Comparison of ENCODE assay signal across 8 mouse cellular contexts in genomic region chr11:3930931-3931330, GRCm38 (mm10). TPM values are rescaled to one million over a fixed set of nuclear protein-coding genes. Genes with fewer than 3 reads are reported as not detected.
A peak's percentile ranks its signal among the peaks of the same experiment; 100 is the strongest.
DNase-seq lines count a peak whose midpoint lies in the region; ATAC-seq and TF ChIP-seq lines count a peak whose summit lies in the region.

No protein-coding gene starts in this region.

- TF ChIP-seq CTCF in midbrain, postnatal 0 days (IDR thresholded peaks at IDR 0.05): no peak

- intact Hi-C loops in heart, postnatal 14 days (cut with DNase I): no loop called here

- no peaks in the 10 kb centered on the region for H3K27me3 ChIP-seq in heart, embryonic 13.5 days (replicated peaks)
- no peaks in the 10 kb centered on the region for H3K27me3 ChIP-seq in forebrain, embryonic 12.5 days
- H3K27me3 ChIP-seq in kidney, embryonic 16.5 days (ENCODE audit: insufficient read depth, low read length): no peaks in the 10 kb centered on the region
- H3K27me3 ChIP-seq in midbrain, postnatal 0 days (ENCODE audit: insufficient read depth, low read length): no peaks in the 10 kb centered on the region

- no peak for DNase-seq in heart, postnatal 14 days
- no peak for DNase-seq in midbrain, postnatal 0 days (ENCODE audit: low spot score)
- DNase-seq in adrenal gland, postnatal 14 days: no peak
- DNase-seq in thymus, postnatal 10 days (ENCODE audit: low spot score in 2 of 2): no peak
- no peak for DNase-seq in layer of hippocampus, postnatal 36 days

- WGBS in heart, embryonic 13.5 days: 37% methylated on average over 6 of the region's 6 CpGs
- WGBS in forebrain, embryonic 12.5 days: 28% methylated on average over 6 of the region's 6 CpGs
- 32% methylated on average over 6 of the region's 6 CpGs for WGBS in kidney, embryonic 16.5 days
- WGBS in midbrain, postnatal 0 days: 35% methylated on average over 6 of the region's 6 CpGs

- H3K4me2 ChIP-seq in heart, embryonic 13.5 days: peak overlapping the region; percentile 89
- peak overlapping the region; percentile 86 for H3K4me2 ChIP-seq in forebrain, embryonic 12.5 days
- H3K4me2 ChIP-seq in kidney, embryonic 16.5 days (replicated peaks; ENCODE audit: low read depth, low read length): peak overlapping the region; percentile 68
- peak overlapping the region; percentile 79 for H3K4me2 ChIP-seq in midbrain, postnatal 0 days (ENCODE audit: low read depth, low read length, poor library complexity, severe bottlenecking)

- H3K4me3 ChIP-seq in heart, embryonic 13.5 days: peak overlapping the region; percentile 66
- H3K4me3 ChIP-seq in forebrain, embryonic 12.5 days (replicated peaks): peak overlapping the region; percentile 56; the same call in 1 of the 2 replicates
- peak overlapping the region; percentile 55 for H3K4me3 ChIP-seq in kidney, embryonic 16.5 days (ENCODE audit: low read length)
- H3K4me3 ChIP-seq in midbrain, postnatal 0 days (ENCODE audit: low read depth, low read length): peak overlapping the region; percentile 38

- peak overlapping the region; percentile 80 for H3K9ac ChIP-seq in heart, embryonic 13.5 days
- peak overlapping the region; percentile 58 for H3K9ac ChIP-seq in forebrain, embryonic 12.5 days
- H3K9ac ChIP-seq in kidney, embryonic 16.5 days (replicated peaks; ENCODE audit: low read length): peak overlapping the region; percentile 58
- H3K9ac ChIP-seq in midbrain, postnatal 0 days (replicated peaks; ENCODE audit: low read length, poor library complexity, severe bottlenecking): peak overlapping the region; percentile 46; the same call in 1 of the 2 replicates

- peak overlapping the region; percentile 13 for H3K27ac ChIP-seq in heart, embryonic 13.5 days (replicated peaks)
- H3K27ac ChIP-seq in forebrain, embryonic 12.5 days: no peak overlapping the region
- H3K27ac ChIP-seq in kidney, embryonic 16.5 days (ENCODE audit: low read length): peak overlapping the region; percentile 48; the same call in 1 of the 2 replicates
- H3K27ac ChIP-seq in midbrain, postnatal 0 days (ENCODE audit: low read depth, low read length): no peak overlapping the region

- ATAC-seq in heart, embryonic 13.5 days (ENCODE audit: extremely low read depth, insufficient number of reproducible peaks, low FRiP score, low TSS enrichment): no peak
- no peak for ATAC-seq in forebrain, embryonic 12.5 days (ENCODE audit: low FRiP score)
- peak; percentile 24; the same call in 1 of the 2 replicates for ATAC-seq in kidney, embryonic 16.5 days (ENCODE audit: low FRiP score, low TSS enrichment)
- no peak for ATAC-seq in midbrain, postnatal 0 days (ENCODE audit: low FRiP score)

- peaks cover 23% of the 10 kb centered on the region for H3K36me3 ChIP-seq in heart, embryonic 13.5 days
- no peaks in the 10 kb centered on the region; the same call in 1 of the 2 replicates for H3K36me3 ChIP-seq in forebrain, embryonic 12.5 days (replicated peaks)
- peaks cover 3% of the 10 kb centered on the region; the same call in 1 of the 2 replicates for H3K36me3 ChIP-seq in kidney, embryonic 16.5 days (ENCODE audit: insufficient read depth, low read length)
- H3K36me3 ChIP-seq in midbrain, postnatal 0 days (ENCODE audit: insufficient read depth, low read length): no peaks in the 10 kb centered on the region

- no peaks in the 10 kb centered on the region for H3K9me3 ChIP-seq in heart, embryonic 13.5 days
- H3K9me3 ChIP-seq in forebrain, embryonic 12.5 days: no peaks in the 10 kb centered on the region
- no peaks in the 10 kb centered on the region for H3K9me3 ChIP-seq in kidney, embryonic 16.5 days (ENCODE audit: low read length)
- H3K9me3 ChIP-seq in midbrain, postnatal 0 days (ENCODE audit: low read length): no peaks in the 10 kb centered on the region

- peaks cover 24% of the 10 kb centered on the region for H3K4me1 ChIP-seq in heart, embryonic 13.5 days
- peaks cover 10% of the 10 kb centered on the region for H3K4me1 ChIP-seq in forebrain, embryonic 12.5 days
- peaks cover 14% of the 10 kb centered on the region for H3K4me1 ChIP-seq in kidney, embryonic 16.5 days (ENCODE audit: insufficient read depth, low read length)
- no peaks in the 10 kb centered on the region for H3K4me1 ChIP-seq in midbrain, postnatal 0 days (ENCODE audit: insufficient read depth, low read length)

RNA-seq across cellular contexts. Expression of gene Tcn2, which starts 1.0 kb away (rescaled TPM):
- polyA plus RNA-seq in heart, embryonic 13.5 days (2015; fragmentation: Nextera tagmentation; extraction: Ambion mirVana): 67.8 and 69.2 TPM in 2 replicates
- 10 to 100 TPM; 44.5 to 54.0 TPM for total RNA-seq in heart, postnatal 14 days (2021)
- polyA plus RNA-seq in forebrain, embryonic 12.5 days (2016; fragmentation: Nextera tagmentation; extraction: Ambion mirVana): 17.0 and 19.1 TPM in 2 replicates
- polyA plus RNA-seq in kidney, embryonic 16.5 days (2015; fragmentation: Nextera tagmentation; extraction: Ambion mirVana): 152 and 173 TPM in 2 replicates
- total RNA-seq in midbrain, postnatal 0 days (2014; rRNA removed): 20.9 and 28.8 TPM in 2 replicates
- polyA plus RNA-seq in midbrain, postnatal 0 days (2015; fragmentation: Nextera tagmentation; extraction: Ambion mirVana): 22.0 and 27.0 TPM in 2 replicates
- total RNA-seq in adrenal gland, postnatal 14 days (2021): 107 and 112 TPM in 2 replicates
- total RNA-seq in layer of hippocampus, postnatal 36 days (2021): 10 to 100 TPM; 14.5 to 18.3 TPM

RNA-seq across cellular contexts. Expression of gene Slc35e4, which starts 16.5 kb away (rescaled TPM):
- 4.7 and 4.9 TPM in 2 replicates for polyA plus RNA-seq in heart, embryonic 13.5 days (2015; fragmentation: Nextera tagmentation; extraction: Ambion mirVana)
- total RNA-seq in heart, postnatal 14 days (2021): 1 to 10 TPM; 4.9 to 5.6 TPM
- polyA plus RNA-seq in forebrain, embryonic 12.5 days (2016; fragmentation: Nextera tagmentation; extraction: Ambion mirVana): 5.2 and 6.5 TPM in 2 replicates
- 5.0 and 6.1 TPM in 2 replicates for polyA plus RNA-seq in kidney, embryonic 16.5 days (2015; fragmentation: Nextera tagmentation; extraction: Ambion mirVana)
- total RNA-seq in midbrain, postnatal 0 days (2014; rRNA removed): 48.2 and 56.5 TPM in 2 replicates
- 27.3 and 27.4 TPM in 2 replicates for polyA plus RNA-seq in midbrain, postnatal 0 days (2015; fragmentation: Nextera tagmentation; extraction: Ambion mirVana)
- 3.4 and 5.4 TPM in 2 replicates for total RNA-seq in adrenal gland, postnatal 14 days (2021)
- total RNA-seq in layer of hippocampus, postnatal 36 days (2021): 10 to 100 TPM; 16.1 to 17.1 TPM

RNA-seq across cellular contexts. Expression of gene Pes1, which starts 32.8 kb away (rescaled TPM):
- polyA plus RNA-seq in heart, embryonic 13.5 days (2015; fragmentation: Nextera tagmentation; extraction: Ambion mirVana): 46.6 and 52.2 TPM in 2 replicates
- total RNA-seq in heart, postnatal 14 days (2021): 10 to 100 TPM; 26.2 to 27.8 TPM
- 81.2 and 92.8 TPM in 2 replicates for polyA plus RNA-seq in forebrain, embryonic 12.5 days (2016; fragmentation: Nextera tagmentation; extraction: Ambion mirVana)
- polyA plus RNA-seq in kidney, embryonic 16.5 days (2015; fragmentation: Nextera tagmentation; extraction: Ambion mirVana): 88.0 and 88.8 TPM in 2 replicates
- total RNA-seq in midbrain, postnatal 0 days (2014; rRNA removed): 36.1 and 37.7 TPM in 2 replicates
- 49.0 TPM in 2 replicates for polyA plus RNA-seq in midbrain, postnatal 0 days (2015; fragmentation: Nextera tagmentation; extraction: Ambion mirVana)
- total RNA-seq in adrenal gland, postnatal 14 days (2021): 58.4 and 71.3 TPM in 2 replicates
- total RNA-seq in layer of hippocampus, postnatal 36 days (2021): 10 to 100 TPM; 33.0 to 35.3 TPM

RNA-seq across cellular contexts. Expression of gene Dusp18, which starts 35.9 kb away (rescaled TPM):
- 9.7 and 10.7 TPM in 2 replicates for polyA plus RNA-seq in heart, embryonic 13.5 days (2015; fragmentation: Nextera tagmentation; extraction: Ambion mirVana)
- total RNA-seq in heart, postnatal 14 days (2021): 10 to 100 TPM; 38.2 to 44.4 TPM
- polyA plus RNA-seq in forebrain, embryonic 12.5 days (2016; fragmentation: Nextera tagmentation; extraction: Ambion mirVana): 28.0 and 29.8 TPM in 2 replicates
- 14.7 and 16.4 TPM in 2 replicates for polyA plus RNA-seq in kidney, embryonic 16.5 days (2015; fragmentation: Nextera tagmentation; extraction: Ambion mirVana)
- total RNA-seq in midbrain, postnatal 0 days (2014; rRNA removed): 20.7 and 23.7 TPM in 2 replicates
- 20.5 and 24.1 TPM in 2 replicates for polyA plus RNA-seq in midbrain, postnatal 0 days (2015; fragmentation: Nextera tagmentation; extraction: Ambion mirVana)
- 4.3 and 5.2 TPM in 2 replicates for total RNA-seq in adrenal gland, postnatal 14 days (2021)
- total RNA-seq in layer of hippocampus, postnatal 36 days (2021): 10 to 100 TPM; 24.1 to 26.7 TPM

RNA-seq across cellular contexts. Expression of gene 4921536K21Rik, which starts 36.0 kb away (rescaled TPM):
- 0.08 and 0.11 TPM in 2 replicates for polyA plus RNA-seq in heart, embryonic 13.5 days (2015; fragmentation: Nextera tagmentation; extraction: Ambion mirVana)
- total RNA-seq in heart, postnatal 14 days (2021): under 1 TPM; 0.74 to 0.90 TPM
- polyA plus RNA-seq in forebrain, embryonic 12.5 days (2016; fragmentation: Nextera tagmentation; extraction: Ambion mirVana): 0.79 and 0.92 TPM in 2 replicates
- polyA plus RNA-seq in kidney, embryonic 16.5 days (2015; fragmentation: Nextera tagmentation; extraction: Ambion mirVana): 0.62 and 0.71 TPM in 2 replicates
- 0.49 and 0.61 TPM in 2 replicates for total RNA-seq in midbrain, postnatal 0 days (2014; rRNA removed)
- polyA plus RNA-seq in midbrain, postnatal 0 days (2015; fragmentation: Nextera tagmentation; extraction: Ambion mirVana): 0.28 and 0.41 TPM in 2 replicates
- total RNA-seq in adrenal gland, postnatal 14 days (2021): 0.59 and 0.83 TPM in 2 replicates
- under 1 TPM; 0.55 to 0.56 TPM for total RNA-seq in layer of hippocampus, postnatal 36 days (2021)

Comparison
In these comparisons a context has a peak if more than half of its experiments do, and no peak if none do; other contexts are left out.
1. H3K27ac ChIP-seq: peak in heart, embryonic 13.5 days (single experiment) and kidney, embryonic 16.5 days (single experiment); none in forebrain, embryonic 12.5 days (single experiment) and midbrain, postnatal 0 days (single experiment).
2. Peak in every context shown above with its lines, with median percentiles within 50 percentile points of each other: H3K4me2 ChIP-seq, H3K4me3 ChIP-seq and H3K9ac ChIP-seq.